Mouse (Mus musculus): ENCODE data around the gene Cldn11.

- TF ChIP-seq CTCF (IDR thresholded peaks at IDR 0.05) (no peak), EP300 (IDR thresholded peaks at IDR 0.05; ENCODE audit: insufficient read depth, low read depth, low read length) (no peak)
Measured at GRCm38 (mm10) chr3:31161336-31161735, 11.6 kb downstream of the Cldn11 start.

Data from heart, adult 2 months (tissue).